Mouse (Mus musculus) layer of hippocampus, adult 11-12 months (tissue): ENCODE results near the gene Col4a4.

Experiments used
- DNase-seq: peaks from one replicate; pipeline ENCODE4 v3.0.0; 2022; ENCODE audit warnings: low spot score

Gene Col4a4

DNA sequence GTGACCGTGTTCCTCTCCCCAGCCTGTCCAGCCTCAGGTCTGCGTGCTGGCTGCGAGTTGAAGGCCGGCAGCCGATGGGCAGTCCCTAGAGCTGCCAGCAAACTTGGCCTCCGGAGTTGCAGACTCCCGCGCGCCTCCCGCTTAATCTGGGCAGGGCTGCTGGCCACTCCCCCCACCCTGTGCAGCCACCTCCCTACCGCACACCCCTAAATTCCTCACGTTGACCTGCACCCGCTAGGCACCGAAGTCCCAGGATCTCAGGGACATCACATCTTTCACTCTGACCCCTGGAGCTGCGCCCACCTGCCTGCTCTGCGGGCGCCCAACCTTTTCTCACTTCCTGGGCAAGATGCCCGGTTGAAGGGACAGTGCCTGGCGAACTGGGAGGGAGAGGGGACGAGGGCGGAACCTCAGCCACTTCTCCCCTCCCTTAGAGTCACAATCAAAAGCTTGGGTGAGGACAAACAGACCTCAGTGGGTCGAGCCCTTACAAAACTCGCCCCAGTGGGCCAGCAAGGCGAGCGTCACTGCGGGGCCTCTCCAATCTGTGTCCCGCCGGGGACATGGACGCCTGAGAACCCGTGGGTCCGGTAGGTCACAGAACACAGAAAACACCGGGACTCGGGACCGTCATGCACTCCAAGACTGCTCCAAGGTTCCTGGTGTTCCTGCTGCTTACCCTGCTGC is at the start of gene Col4a4, which contains the start of gene Col4a3:
Gene Col4a4 (minus strand): TSS at position 137 of the 687 bp plus-strand sequence.
Gene Col4a3 (plus strand): TSS at position 209 of the 687 bp plus-strand sequence.
- no peak for DNase-seq

DNA sequence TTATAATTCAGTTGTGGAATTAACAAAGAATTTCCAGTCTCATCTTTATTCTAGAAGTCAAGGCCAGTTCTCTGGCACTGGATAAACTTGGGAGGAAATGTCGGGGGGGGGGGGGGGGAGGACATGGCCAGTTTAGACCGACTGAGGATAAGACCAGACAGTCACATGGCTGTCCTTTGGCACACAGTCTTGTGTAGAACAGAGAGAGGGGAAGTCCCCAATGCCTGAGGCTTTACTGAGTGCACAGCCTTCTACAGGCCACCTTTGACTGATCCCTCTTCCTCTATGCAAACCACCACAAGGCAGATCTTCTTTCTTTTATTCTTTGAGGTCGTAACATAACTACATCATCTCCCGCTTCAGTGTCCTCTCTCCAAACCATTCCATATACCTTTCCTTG is 49.7 kb upstream of the Col4a4 start:
- DNase-seq: no peak

DNA sequence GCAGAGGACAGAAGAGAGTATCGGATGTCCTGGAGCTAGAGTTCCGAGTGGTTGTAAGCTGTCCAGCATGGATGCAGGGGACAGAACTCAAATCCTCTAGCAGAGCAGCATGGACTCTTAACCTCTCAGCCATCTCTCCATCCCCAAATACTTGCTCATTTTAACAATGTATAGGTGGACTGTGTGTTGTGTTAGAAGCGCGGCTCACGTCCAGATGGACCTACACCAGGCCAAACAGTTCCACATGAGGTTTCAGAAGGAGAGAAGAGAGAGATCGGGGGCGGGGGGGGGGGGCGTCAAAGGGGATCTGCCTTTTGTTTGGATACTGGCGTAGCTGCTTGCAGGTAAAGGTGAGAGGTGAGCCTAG is 48.6 kb upstream of the Col4a4 start:
- no peak for DNase-seq

DNA sequence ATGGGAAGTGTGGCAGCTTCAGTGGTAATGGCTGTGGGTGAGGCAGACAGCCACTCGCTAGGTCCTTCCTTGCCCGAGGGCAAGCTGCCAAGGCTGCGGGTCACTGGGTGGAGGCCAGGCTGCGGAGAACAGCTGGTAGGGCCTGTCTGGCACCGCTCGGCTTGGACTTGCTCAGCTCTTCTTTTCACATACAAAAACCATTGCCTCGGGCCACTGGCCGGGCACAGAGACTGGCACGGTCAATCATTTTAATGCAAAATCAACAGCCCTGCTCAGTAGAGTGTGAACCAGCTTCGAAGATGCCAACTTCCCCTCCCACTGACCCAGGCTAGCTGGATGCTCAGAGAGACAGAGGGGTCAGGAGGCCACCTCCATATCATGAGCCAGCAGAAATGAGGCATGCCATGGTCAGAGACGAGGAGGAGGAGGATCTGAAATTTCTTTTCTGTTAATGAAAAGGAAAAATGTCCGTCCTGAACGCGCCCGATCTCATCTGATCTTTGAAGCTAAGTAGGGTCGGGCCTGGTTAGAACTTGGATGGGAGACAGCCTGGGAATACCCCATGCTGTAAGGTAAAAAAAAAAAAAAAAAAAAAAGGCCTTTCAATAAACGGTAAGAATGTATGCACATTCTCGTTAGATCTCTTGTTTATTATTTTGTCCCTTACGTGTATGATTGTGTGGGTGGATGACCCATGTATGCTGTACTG is 48.0 kb upstream of the Col4a4 start:
- DNase-seq: peak; percentile 54

DNA sequence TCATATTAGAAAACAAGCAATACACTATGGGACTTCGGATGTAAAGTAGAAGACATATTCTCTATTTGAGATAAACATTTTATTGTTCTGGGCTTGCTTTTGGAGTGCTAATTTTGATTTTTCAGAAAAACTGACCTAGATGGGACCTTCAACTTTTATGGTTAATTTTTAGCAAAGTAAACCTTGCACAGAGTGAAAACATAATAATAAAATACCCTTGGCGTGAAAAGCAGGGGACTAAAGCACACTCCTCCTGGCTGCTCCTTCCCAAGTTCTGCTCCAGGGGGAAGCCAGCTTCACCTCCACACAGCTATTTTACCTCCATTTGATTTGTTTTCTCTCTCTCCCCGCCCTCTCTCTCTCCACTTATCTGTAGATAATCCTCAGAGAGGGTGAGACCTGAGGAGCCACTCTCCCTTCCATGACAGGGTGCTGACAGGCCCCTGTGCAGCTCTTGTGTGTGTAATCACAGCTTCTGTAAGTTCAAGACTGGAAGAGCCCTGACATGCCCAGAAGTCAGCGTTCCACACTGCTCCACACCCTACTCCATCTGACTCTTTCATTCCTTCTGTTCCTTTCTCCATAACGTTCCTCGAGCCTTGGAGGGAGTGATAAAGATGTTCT is 44.6 kb upstream of the Col4a4 start:
- no peak for DNase-seq

DNA sequence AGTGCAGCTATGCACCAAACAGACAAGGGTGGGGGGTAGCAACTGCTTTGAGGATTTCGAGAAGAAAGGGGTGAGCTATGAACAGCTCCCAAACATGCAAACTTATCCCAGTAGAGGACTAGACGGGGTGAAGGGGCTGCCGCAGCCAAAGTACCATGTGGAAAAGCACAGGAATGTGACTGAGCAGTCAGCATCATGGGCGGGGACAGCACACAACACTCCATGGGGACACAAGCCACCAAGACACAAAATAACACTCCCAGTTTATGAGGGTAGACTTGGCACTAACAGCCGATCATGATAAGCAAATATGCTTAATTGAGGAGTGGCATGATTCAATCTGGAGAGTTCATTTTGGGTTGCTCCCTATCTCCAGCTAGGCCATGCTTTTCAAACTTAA is 42.8 kb upstream of the Col4a4 start:
- no peak for DNase-seq

DNA sequence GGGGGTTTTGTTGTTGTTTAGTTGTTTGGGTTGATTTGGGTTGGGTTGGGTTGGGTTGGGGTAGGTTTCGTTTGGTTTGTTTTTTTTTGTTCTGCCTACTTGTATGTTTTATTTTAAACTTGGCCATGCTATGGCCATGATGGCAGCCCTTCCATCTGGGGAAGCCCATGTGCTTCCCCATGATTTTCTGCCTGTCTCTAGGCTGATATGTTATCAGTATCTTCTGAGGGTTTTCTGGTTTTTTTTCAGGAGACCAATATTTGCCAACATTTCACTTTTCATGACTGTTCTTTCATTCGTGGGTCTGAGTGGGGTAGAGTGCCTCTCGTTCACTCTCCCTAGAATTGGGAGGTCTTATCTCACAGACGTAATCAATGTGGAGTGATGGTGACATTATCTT is 41.0 kb upstream of the Col4a4 start:
- no peak for DNase-seq

DNA sequence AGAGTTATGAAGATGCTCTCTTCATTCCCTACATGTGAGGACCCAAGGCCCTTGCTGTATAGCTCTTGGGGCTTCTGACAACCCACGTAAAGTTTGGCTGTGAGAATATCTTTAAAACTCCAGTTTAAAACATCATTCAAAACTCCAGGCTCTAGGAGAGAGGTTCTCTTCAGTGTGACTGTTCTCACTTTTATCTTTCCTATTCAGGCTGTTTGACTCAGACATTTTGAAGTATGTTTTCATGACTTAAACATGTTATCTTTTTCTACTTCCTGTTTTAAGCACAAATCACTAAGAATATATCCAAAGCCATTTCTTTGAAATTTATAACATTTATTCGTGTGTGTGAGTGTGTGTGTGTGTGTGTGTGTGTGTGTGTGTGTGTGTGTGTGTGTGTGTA is 38.8 kb upstream of the Col4a4 start:
- DNase-seq: no peak

DNA sequence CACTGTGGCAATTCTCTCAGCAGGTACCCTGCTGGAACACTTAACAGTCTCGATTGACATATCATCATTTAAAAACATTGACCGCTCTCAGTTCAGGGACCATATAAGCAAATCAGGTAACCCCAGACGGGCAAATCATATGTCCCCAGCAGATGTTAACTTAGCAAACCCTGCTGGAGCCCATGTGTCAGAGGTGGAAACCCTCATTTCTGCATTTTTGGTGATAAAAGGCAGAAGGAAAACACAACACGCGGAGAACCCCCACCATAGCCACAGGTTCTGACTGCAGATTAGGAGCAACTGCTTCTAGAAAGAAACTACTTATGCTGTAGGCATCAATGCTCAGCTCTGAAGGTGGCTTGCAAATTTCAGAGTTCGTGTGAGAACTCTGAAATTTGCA is 38.3 kb upstream of the Col4a4 start:
- DNase-seq: no peak

DNA sequence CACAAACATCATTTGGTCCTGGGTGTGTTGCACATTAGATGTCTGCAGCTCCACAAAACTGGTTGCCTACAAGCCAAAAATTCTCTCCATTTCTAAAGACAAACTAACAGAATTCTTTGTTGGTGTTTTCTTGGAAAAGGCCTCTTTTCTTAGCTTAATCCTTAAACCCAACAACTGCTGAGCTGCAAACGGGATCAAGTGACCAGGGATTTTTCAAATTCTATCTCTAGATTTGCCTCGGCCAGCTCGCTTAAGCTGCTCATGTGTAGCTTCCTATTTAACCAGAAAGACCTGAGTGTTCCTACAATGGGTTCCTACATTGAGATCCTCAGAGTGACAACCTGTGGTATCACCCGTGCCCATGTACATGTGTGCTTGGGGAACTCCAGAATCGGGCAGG is 33.3 kb upstream of the Col4a4 start:
- no peak for DNase-seq

DNA sequence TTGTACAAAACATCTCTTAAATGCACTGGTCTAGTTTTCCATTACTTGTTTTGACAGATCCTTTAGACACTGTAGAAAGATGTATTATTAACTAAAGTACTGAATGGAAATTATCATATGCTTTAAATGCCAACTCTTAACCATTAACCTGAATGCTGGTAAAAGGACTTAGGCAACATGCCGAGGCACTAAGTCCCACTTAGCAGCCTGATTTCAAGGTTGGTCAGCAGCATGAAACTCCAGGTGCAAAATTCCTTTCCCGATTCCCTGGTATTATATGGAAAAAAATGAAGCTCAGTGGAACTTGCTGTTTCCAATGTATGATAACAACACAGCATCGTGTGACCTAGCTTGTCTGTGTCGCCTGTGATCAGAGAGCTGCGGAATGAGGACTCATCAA is 31.9 kb upstream of the Col4a4 start:
- no peak for DNase-seq

DNA sequence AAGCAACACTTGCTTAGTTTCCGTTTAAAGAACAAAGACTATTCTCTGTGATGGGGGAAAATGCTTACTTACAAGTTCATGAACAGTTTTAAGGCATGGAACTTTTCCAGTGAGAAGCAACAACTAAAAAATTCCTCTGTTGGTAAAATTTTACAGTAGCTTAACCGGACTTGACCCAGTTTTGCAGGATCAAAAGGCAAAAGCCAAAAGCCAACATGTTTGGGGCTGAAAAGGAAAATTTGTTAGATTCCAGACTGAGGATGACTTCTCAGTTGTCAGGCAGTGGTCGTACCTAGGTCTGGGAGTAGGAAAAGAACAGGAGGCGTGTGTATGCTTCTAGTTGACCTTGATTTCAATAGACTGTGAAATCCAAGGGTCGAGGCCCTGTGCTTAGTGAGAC is 31.4 kb upstream of the Col4a4 start:
- DNase-seq: no peak

DNA sequence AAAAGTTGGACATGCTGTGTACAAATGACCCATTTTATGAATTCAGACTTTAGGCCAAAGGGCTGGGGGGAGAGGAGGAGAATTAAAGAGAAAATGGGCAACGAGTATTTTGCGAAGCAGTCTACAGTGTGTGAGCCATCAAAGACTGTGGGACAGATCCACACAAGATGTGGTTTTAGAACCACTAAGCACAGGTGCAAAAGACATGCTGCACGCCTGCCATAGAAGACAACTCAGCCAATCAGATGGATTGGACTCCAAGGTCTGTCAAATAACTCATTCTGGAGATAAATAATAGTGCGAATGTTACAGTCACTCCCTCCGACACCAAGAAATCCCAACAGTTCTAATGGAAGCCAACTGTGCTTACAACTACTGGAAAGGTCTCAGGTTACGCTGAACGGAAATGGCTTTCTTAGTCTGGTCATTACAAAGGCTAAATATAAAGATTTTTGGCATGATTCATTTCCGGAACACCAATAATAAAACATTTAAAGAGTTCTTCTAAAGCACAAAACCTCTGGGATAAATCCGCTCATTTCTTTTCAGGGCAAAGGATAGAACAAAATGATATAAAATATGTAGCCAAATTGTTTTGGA is 25.5 kb upstream of the Col4a4 start:
- DNase-seq: no peak

DNA sequence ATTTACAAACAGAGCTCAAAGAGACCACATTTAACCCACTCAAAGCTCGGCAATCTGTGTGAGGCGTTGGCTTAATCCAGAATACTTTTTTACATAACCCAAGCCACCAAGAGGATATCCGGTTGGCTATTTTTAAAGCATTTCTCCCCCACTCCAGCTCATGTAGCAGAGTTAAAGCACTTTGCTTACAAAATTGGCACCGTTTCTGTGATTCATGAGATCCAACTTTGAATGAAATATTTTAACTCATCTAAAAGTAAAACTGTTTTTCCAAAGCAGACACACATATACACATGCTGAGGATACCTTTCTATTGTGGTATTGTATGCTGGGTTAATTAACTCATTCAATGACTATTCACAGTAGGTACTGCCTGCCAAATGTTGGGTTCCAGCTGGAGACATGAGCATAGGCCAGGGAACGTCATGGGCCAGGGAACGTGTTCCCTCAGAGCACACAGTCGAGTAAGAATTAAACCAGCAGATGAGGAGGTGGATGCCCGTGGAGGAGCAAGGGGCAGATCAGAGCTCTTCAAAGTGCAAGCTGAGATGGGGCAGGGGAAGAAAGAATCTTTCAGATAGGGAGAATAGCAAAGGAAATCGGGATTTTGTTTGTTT is 22.1 kb upstream of the Col4a4 start:
- DNase-seq: no peak

DNA sequence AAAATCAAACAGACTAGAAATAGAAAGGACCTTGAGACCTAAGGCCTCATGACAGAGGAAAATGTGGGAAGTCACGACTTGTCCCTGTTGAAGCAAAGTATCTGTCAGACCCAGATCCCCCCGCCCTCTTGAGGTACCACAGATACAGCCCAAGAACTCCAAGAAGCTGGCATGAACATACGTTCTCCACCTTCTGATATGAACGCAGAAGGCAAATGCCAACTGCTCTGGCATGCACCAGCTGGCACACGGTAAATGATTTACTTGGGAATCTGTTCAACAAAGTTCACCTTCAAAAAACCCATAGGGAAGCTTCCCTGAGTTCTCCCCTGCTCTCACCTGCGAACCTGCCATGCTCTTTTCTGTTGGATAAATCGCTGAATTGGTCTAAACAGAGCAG is 19.2 kb upstream of the Col4a4 start:
- peak; percentile 20 for DNase-seq

DNA sequence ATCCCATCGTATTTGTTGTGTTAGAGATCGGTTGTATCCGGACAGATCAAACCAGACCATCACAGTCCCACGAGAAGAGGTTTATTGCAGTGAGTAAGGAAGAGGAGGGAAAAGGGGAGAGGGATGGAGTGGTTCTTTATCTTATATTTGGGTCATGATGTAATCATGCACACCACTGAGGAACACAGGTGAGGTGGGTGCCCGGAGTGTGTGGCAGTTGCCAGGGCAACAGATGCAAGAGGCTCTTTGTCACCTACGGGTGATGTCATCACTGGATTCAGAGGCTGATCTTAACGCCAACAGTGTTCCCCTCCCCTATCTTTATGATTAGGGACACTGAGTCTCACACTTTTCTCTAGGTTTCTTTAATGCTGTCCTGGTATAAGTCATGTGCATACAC is 18.7 kb upstream of the Col4a4 start:
- no peak for DNase-seq

DNA sequence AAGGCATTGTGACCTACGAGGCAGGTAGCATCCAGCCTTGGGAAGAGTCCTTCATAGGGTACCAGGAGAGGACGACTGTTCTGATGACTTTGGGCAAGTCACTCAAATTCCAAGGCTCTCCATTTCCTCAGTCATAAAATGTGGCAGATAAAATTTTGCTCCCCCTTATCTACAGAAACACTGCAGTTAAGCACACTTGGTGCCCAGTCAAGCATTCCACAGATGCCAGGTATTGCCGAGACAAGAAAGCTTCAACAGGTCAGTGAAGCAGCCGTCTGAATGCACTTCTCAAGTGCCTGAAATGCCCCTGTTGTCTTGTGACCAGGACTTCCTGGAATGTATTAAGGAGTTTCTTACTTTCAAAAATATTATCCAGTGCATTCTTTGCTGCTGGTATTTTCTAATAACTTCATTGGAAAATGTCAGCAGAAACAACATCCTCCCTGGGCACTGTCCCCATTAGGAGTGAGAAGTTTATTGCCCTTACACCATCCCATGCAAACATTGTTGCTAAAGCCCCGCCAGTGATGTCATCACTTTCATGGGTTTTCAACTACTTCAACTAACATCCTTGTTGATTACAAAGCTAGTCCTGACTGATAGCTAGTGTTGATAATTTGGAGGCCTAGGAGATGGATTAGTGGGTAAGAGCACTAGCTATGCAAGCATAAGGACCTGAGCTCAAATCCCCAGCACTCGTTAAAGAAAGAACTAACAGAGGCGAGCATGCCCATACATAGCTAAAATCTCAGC is 16.7 kb upstream of the Col4a4 start:
- no peak for DNase-seq

DNA sequence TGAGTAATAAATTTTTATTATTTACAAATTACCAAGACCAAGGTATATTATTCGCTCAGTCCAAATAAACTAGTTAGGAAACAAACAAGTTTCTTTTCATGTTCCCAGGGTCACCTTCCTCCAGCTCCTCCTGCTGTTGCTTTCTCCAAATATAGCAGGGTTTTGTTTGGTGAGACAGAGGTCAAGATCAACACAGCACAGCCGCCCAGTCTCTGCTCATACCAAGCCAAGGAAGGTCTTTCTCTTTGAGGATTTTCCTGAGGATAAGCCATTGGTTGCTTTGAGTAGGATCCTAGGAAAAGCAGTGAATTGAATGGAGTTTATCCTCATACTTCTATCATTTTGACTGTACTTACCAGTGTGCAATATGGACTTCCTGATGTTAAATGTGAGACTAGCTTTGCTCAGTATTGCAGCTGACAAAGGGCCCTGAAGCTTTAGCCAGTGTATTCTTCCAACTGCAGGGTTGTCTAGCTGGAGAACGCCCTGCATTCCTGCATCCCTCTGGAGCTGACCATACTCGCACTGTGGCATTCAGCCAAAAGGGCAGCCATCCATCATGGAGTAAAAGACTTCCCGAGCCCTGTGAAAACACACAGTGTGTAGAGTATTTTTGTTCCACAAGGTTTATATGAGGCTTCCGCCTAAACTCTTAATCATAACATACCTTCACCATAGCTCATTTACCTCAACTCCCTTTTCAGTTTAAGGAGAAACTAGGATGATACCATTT is 10.4 kb upstream of the Col4a4 start:
- DNase-seq: no peak

DNA sequence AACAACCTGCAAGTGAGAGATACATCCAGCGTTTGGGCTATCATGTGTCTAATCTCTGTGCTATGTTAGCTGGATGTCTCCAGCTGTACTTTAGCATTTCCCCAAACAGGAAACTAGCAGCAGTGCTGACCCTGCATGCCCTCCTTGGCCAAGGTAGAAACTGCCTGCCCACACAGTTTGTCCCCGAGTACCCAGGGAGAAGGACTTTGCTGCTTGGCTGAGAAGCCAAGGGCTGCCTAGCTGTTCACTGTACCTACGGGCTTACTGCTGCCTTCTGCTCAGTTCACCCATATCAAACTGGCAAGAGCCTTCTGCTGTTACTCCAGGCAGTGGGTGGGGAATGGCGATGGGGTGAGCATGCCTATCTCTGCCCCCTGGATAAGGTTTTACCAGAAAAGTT is 3.6 kb upstream of the Col4a4 start:
- DNase-seq: no peak

DNA sequence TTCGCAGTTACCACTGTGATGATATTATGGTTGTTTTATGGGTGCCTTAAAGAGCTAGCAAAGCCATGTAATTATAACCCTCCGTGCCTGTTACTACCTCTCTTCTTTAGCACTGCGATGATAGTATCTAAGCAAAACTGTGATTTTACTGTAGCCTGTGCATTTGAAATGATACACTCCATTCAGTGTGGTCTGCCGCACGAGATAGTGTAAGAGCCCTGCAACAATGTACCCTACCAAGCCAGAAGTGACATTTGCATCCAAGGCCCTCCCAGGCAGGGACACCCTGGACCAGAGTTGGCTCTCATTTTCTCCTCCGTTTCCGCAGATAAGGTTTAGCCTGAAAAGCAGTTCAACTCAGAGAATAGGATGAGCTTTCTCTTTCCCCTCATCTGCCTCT is 668 bp downstream of the Col4a4 start:
- DNase-seq: no peak

DNA sequence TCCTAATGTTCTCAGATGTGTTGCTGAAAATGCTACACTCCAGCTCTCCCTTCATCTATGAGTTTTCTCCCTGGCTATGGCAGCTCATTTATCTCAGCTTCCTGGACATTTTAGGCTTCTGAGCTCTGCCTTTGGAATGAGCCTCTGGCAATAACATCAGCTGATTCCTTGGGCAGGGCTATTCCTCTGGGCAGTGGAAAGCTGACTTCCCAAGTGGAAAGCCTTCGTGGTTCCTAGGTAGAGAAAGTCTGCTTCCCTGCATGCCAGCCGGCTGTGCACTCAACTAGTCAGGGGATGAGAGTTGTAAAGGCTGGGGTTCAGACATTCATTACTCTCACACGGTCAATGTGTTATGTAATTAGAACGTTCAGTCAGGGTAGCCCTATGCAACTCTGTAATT is 8.3 kb downstream of the Col4a4 start:
- no peak for DNase-seq
